Mouse (Mus musculus) hindbrain, embryonic 14.5 days (tissue): ENCODE measurements around the gene Gm10324. TPM values are rescaled to one million over a fixed set of nuclear protein-coding genes. Genes with fewer than 3 reads are reported as not detected.
"Not testable (repeated sequence)": the region's sequence is repeated elsewhere in the genome, so short reads cannot be mapped to it uniquely, and the experiment has no call there.

Experiments used
- ATAC-seq: fragments of 200-750 bp; cut with Nextera tagmentation; 2 replicates; pipeline ENCODE4 v1.8.0; 2017; ENCODE audit warnings: moderate number of reproducible peaks, mild to moderate bottlenecking, moderate TSS enrichment, moderate library complexity; ENCODE audit not compliant: low FRiP score
- DNase-seq: peaks from one replicate; pipeline ENCODE4 v3.0.0-alpha.2; 2015; ENCODE audit warnings: low spot score
- H3K27ac ChIP-seq: fragments of 300-500 bp; sonication (generic); 2 replicates; pipeline ENCODE4 v1.5.1; 2014; ENCODE audit warnings: mild to moderate bottlenecking, moderate library complexity
- H3K27me3 ChIP-seq: fragments of 300-500 bp; sonication (generic); 2 replicates; pipeline ENCODE4 v1.6.1; 2014; ENCODE audit warnings: mild to moderate bottlenecking, low read length, mixed read lengths; ENCODE audit not compliant: control insufficient read depth, insufficient read depth
- H3K36me3 ChIP-seq: fragments of 300-500 bp; sonication (generic); replicated peaks from 2 replicates; pipeline ENCODE4 v1.6.1; 2014; ENCODE audit not compliant: control insufficient read depth, insufficient read depth
- H3K4me1 ChIP-seq: fragments of 300-500 bp; sonication (generic); replicated peaks from 2 replicates; pipeline ENCODE4 v1.6.1; 2014; ENCODE audit warnings: antibody characterized with exemption, low read length, mixed read lengths; ENCODE audit not compliant: control insufficient read depth, insufficient read depth
- H3K4me2 ChIP-seq: fragments of 300-500 bp; sonication (generic); replicated peaks from 2 replicates; pipeline ENCODE4 v1.6.1; 2014; ENCODE audit warnings: mild to moderate bottlenecking, moderate library complexity
- H3K4me3 ChIP-seq: fragments of 300-500 bp; sonication (generic); replicated peaks from 2 replicates; pipeline ENCODE4 v1.5.1; 2014; ENCODE audit warnings: mild to moderate bottlenecking, low read length
- H3K9ac ChIP-seq: fragments of 300-500 bp; sonication (generic); 2 replicates; pipeline ENCODE4 v1.6.1; 2014
- H3K9me3 ChIP-seq: fragments of 300-500 bp; sonication (generic); 2 replicates; pipeline ENCODE4 v1.6.1; 2016; ENCODE audit warnings: low read length; ENCODE audit not compliant: control insufficient read depth
- whole genome bisulfite sequencing: fragments of 180-500 bp; shearing (Covaris S2); extraction: QIAGEN DNeasy Blood & Tissue Kit; methylation state at CpG from one replicate; pipeline ENCODE4 v1.1.7; 2014; 5-methylcytosine and 5-hydroxymethylcytosine counted together
- polyA plus RNA-seq: library from polyadenylated mRNA; unstranded; fragments of >200 nt; fragmentation: Nextera tagmentation; extraction: Ambion mirVana; gene quantifications from 2 replicates; pipeline ENCODE4 v1.2.1, GENCODE M21; 2014

Gene Gm10324
- not detected in 2 replicates for polyA plus RNA-seq

DNA sequence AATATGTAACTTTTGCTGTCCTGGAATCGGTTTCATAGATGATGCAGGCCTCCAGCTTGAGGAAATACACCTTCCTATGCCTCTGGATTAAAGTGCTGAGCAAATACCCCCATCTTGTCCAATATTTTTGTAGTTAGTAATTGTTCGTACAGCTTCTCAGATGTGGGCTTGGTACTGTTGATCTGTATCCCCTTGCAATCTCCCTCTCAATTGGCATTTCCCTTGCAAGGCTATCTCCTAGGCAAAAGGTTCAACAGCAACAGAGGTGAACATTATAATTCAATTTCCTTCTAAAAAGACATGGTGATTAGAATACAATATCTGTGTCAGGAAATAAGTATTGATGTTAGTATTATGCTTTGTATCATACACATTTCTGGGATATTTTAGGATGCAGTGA is at the start of gene Gm10324:
Gm10324 (plus strand) TSS at position 301 of the 400 bp plus-strand sequence.
- WGBS: no CpG with 5 or more reads among the region's 2 CpGs
- not testable (repeated sequence) for H3K4me1 ChIP-seq, ATAC-seq, H3K27me3 ChIP-seq, H3K36me3 ChIP-seq, DNase-seq, H3K4me2 ChIP-seq, H3K27ac ChIP-seq, H3K9me3 ChIP-seq, H3K4me3 ChIP-seq, H3K9ac ChIP-seq

Other genes starting within 250 kb of the Gm10324 start
- gene Gm10772, start 108.0 kb downstream of the Gm10324 start, polyA plus RNA-seq: not detected in 2 replicates